Mouse (Mus musculus) E14TG2a.4 (cell line): Measurements from ENCODE around the gene Sorbs2.

ENCODE experiments used
- CTCF ChIP-seq: conservative IDR thresholded peaks from 2 replicates; pipeline ENCODE4 v1.5.1; 2014; ENCODE audit warnings: low read length
- POU5F1 ChIP-seq: IDR thresholded peaks from 2 replicates; pipeline ENCODE4 v1.6.1; 2014; ENCODE audit warnings: low read length, borderline replicate concordance

DNA sequence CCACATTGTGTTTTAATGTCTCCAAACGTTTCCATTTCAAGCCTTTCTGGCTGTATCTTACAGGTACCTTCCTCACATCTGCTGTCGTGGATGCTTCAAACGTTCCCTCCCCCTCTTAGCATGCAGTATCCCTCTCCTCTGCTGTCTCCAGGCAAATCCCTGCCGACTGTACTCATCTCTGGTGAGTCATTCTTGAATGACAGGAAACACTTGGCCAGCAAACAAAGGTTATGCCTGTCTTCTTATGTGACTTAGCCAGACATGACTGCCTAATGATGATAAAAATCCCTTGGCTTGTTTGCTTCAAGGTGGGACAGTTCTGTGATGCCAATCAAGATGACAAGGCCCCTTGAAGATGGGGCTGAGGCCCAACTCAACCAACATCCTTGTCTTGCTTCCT, 26.7 kb upstream of the Sorbs2 start:
- TF ChIP-seq CTCF, result no peak
- no peak for TF ChIP-seq POU5F1
